Mouse (Mus musculus) MEL (cell line): Measurements from ENCODE around the gene Cybc1. TPM values are rescaled to one million over a fixed set of nuclear protein-coding genes. Genes with fewer than 3 reads are reported as not detected.
A peak's percentile ranks its signal among the peaks of the same experiment; 100 is the strongest.

ENCODE experiments used
- DNase-seq: peaks from one replicate; pipeline ENCODE4 v3.0.0; 2011; ENCODE audit warnings: low read depth, low spot score
- H3K27ac ChIP-seq: 2 replicates; pipeline ENCODE4 v1.5.1; 2012; ENCODE audit warnings: low read depth, mild to moderate bottlenecking, control low read depth, low read length, moderate library complexity; ENCODE audit not compliant: control insufficient read depth
- H3K27me3 ChIP-seq, 2 experiments: fragments of 150-350 bp in 1 of 2; sonication (generic) in 1 of 2; 2 replicates each; pipeline ENCODE4 v1.6.1; 2012; ENCODE audit warnings: low read length in 2 of 2, mild to moderate bottlenecking in 2 of 2, improper control_type of control experiment in 1 of 2, moderate library complexity in 1 of 2; ENCODE audit not compliant: insufficient read depth in 2 of 2, control insufficient read depth in 1 of 2
- H3K36me3 ChIP-seq, 2 experiments: 2 replicates each; pipeline ENCODE4 v1.6.1; 2012 to 2014; ENCODE audit warnings: low read length in 2 of 2, improper control_type of control experiment in 1 of 2, inconsistent platforms in 1 of 2, mild to moderate bottlenecking in 1 of 2; ENCODE audit not compliant: insufficient read depth in 2 of 2, control insufficient read depth in 1 of 2
- H3K4me1 ChIP-seq, 2 experiments: fragments of 150-350 bp in 1 of 2; sonication (generic) in 1 of 2; 2 replicates each; pipeline ENCODE4 v1.6.1; 2012; ENCODE audit warnings: low read length in 2 of 2, improper control_type of control experiment in 1 of 2, mild to moderate bottlenecking in 1 of 2; ENCODE audit not compliant: insufficient read depth in 2 of 2, control insufficient read depth in 1 of 2
- H3K4me3 ChIP-seq, 2 experiments: fragments of 150-350 bp in 1 of 2; sonication (generic) in 1 of 2; 2 replicates each; pipeline ENCODE4 v1.5.1; 2012; ENCODE audit warnings: low read depth in 2 of 2, low read length in 2 of 2, mild to moderate bottlenecking in 2 of 2, moderate library complexity in 2 of 2, control low read depth in 1 of 2, improper control_type of control experiment in 1 of 2; ENCODE audit not compliant: control insufficient read depth in 1 of 2, insufficient read depth in 1 of 2
- H3K79me2 ChIP-seq: 2 replicates; pipeline ENCODE4 v1.6.1; 2012; ENCODE audit warnings: mild to moderate bottlenecking, low read length, moderate library complexity; ENCODE audit not compliant: control insufficient read depth, poor library complexity, insufficient read depth
- H3K9ac ChIP-seq: 2 replicates; pipeline ENCODE4 v1.6.1; 2012; ENCODE audit warnings: low read depth, mild to moderate bottlenecking, control low read depth, low read length, moderate library complexity; ENCODE audit not compliant: control insufficient read depth, poor library complexity, severe bottlenecking
- H3K9me3 ChIP-seq: fragments of 150-350 bp; sonication (generic); replicated peaks from 2 replicates; pipeline ENCODE4 v1.6.1; 2012; ENCODE audit warnings: mild to moderate bottlenecking, low read length, improper control_type of control experiment, moderate library complexity; ENCODE audit not compliant: insufficient read depth
- BHLHE40 ChIP-seq: IDR thresholded peaks from 2 replicates; pipeline ENCODE4 v1.6.1; 2012; ENCODE audit warnings: low read depth, mild to moderate bottlenecking, inconsistent platforms, low read length, improper control_type of control experiment, borderline replicate concordance
- CHD1 ChIP-seq: IDR thresholded peaks from 2 replicates; pipeline ENCODE4 v1.6.1; 2012; ENCODE audit warnings: low read depth, mild to moderate bottlenecking, inconsistent platforms, low read length, improper control_type of control experiment
- ELF1 ChIP-seq: IDR thresholded peaks from 2 replicates; pipeline ENCODE4 v1.6.1; 2014; ENCODE audit warnings: low read depth, mild to moderate bottlenecking, inconsistent platforms, low read length, improper control_type of control experiment, moderate library complexity
- ETS1 ChIP-seq: IDR thresholded peaks from 2 replicates; pipeline ENCODE4 v1.6.1; 2012; ENCODE audit warnings: low read depth, mild to moderate bottlenecking, inconsistent platforms, low read length, improper control_type of control experiment, moderate library complexity
- GABPA ChIP-seq: IDR thresholded peaks from 2 replicates; pipeline ENCODE4 v1.6.1; 2012; ENCODE audit warnings: low read depth, mild to moderate bottlenecking, inconsistent platforms, low read length, improper control_type of control experiment, moderate library complexity
- MAX ChIP-seq: IDR thresholded peaks from 2 replicates; pipeline ENCODE4 v1.6.1; 2011; ENCODE audit warnings: low read length, improper control_type of control experiment
- MAZ ChIP-seq: IDR thresholded peaks from 2 replicates; pipeline ENCODE4 v1.6.1; 2012; ENCODE audit warnings: low read depth, mild to moderate bottlenecking, inconsistent platforms, low read length, improper control_type of control experiment
- MEF2A ChIP-seq: IDR thresholded peaks from 2 replicates; pipeline ENCODE4 v1.6.1; 2014; ENCODE audit warnings: low read depth, mild to moderate bottlenecking, inconsistent platforms, low read length, improper control_type of control experiment; ENCODE audit not compliant: poor library complexity, insufficient replicate concordance, severe bottlenecking; ENCODE audit errors: extremely low read depth
- MXI1 ChIP-seq: IDR thresholded peaks from 2 replicates; pipeline ENCODE4 v1.6.1; 2011; ENCODE audit warnings: mild to moderate bottlenecking, low read depth, low read length, improper control_type of control experiment
- MYC ChIP-seq: IDR thresholded peaks from 2 replicates; pipeline ENCODE4 v1.6.1; 2011; ENCODE audit warnings: low read depth, mild to moderate bottlenecking, low read length, improper control_type of control experiment, moderate library complexity
- NELFE ChIP-seq: IDR thresholded peaks from 2 replicates; pipeline ENCODE4 v1.6.1; 2011; ENCODE audit warnings: low read depth, low read length, improper control_type of control experiment
- UBTF ChIP-seq: IDR thresholded peaks from 2 replicates; pipeline ENCODE4 v1.6.1; 2012; ENCODE audit warnings: low read depth, mild to moderate bottlenecking, inconsistent platforms, low read length, improper control_type of control experiment, moderate library complexity, borderline replicate concordance; ENCODE audit not compliant: insufficient read depth
- USF1 ChIP-seq: IDR thresholded peaks from 2 replicates; pipeline ENCODE4 v1.6.1; 2014; ENCODE audit warnings: low read depth, mild to moderate bottlenecking, inconsistent platforms, low read length, improper control_type of control experiment, moderate library complexity
- USF2 ChIP-seq, 2 experiments: IDR thresholded peaks; 2 replicates each; pipeline ENCODE4 v1.6.1; 2011 to 2012; ENCODE audit warnings: improper control_type of control experiment in 2 of 2, low read length in 2 of 2, borderline replicate concordance in 1 of 2, inconsistent platforms in 1 of 2, low read depth in 1 of 2, mild to moderate bottlenecking in 1 of 2; ENCODE audit not compliant: insufficient read depth in 1 of 2
- ZKSCAN1 ChIP-seq: IDR thresholded peaks from 2 replicates; pipeline ENCODE4 v1.6.1; 2012; ENCODE audit warnings: low read depth, mild to moderate bottlenecking, inconsistent platforms, low read length, improper control_type of control experiment, moderate library complexity
- ZMIZ1 ChIP-seq: IDR thresholded peaks from 2 replicates; pipeline ENCODE4 v1.6.1; 2012; ENCODE audit warnings: low read depth, mild to moderate bottlenecking, inconsistent platforms, low read length, improper control_type of control experiment, moderate library complexity
- polyA plus RNA-seq, 2 experiments: library from polyadenylated mRNA; stranded (reverse) in 1 of 2; unstranded in 1 of 2; fragments of >175 nt in 1 of 2; fragments of >200 nt in 1 of 2; gene quantifications; 2 replicates each; pipeline versions ENCODE4 v1.2.1 to v1.2.4; 2012; ENCODE audit warnings: low replicate concordance in 2 of 2, low read depth in 1 of 2; ENCODE audit not compliant: insufficient read length in 2 of 2, insufficient read depth in 1 of 2, missing spikeins in 1 of 2
- total RNA-seq: library from RNA; depleted of rRNA; stranded (reverse); fragments of 300-350 nt; gene quantifications from 2 replicates; pipeline ENCODE4 v1.2.3, GENCODE M21; 2012

Gene Cybc1
- total and polyA plus RNA-seq, 3 experiments, result 43.6 to 46.1 TPM; not detected in 1

GRCm38 (mm10) chr11:121204161-121205006, 24.7 kb downstream of the Cybc1 start, which contains the start of the genes Hexdc and Ogfod3 (continued):
- TF ChIP-seq GABPA, result no peak
- TF ChIP-seq CHD1, result no peak
- peak; percentile 99 for TF ChIP-seq MAZ
- TF ChIP-seq MYC, result no peak; the same call in 1 of the 2 replicates
- TF ChIP-seq MEF2A, result no peak
- TF ChIP-seq, all 39 proteins: peak for 13

GRCm38 (mm10) chr11:121203859-121204160, 25.3 kb downstream of the Cybc1 start:
- TF ChIP-seq MAZ (no peak), MXI1 (no peak; the same call in 1 of the 2 replicates), ZKSCAN1 (no peak), USF1 (peak; percentile 82), BHLHE40 (peak; percentile 51; the same call in 1 of the 2 replicates), MYC (peak; percentile 87; the same call in 1 of the 2 replicates), UBTF (no peak), USF2 (IDR thresholded peaks at IDR 0.05; ENCODE audit: borderline replicate concordance in 1 of 2, insufficient read depth in 1 of 2, low read depth in 1 of 2, low read length in 2 of 2) (peak in 1 of 2 experiments; percentile 45; a peak in 1 of 4 replicates), NELFE (no peak), MAX (peak; percentile 91), ETS1 (no peak), ZMIZ1 (no peak), ELF1 (no peak)
- H3K27ac ChIP-seq, result no peak overlapping the region

More at GRCm38 (mm10) chr11:121203859-121204160, 25.3 kb downstream of the Cybc1 start:
- Histone ChIP-seq H3K36me3 (peaks cover 0 to 2% of the 10 kb centered on the region in 2 experiments; a peak in 1 of 4 replicates), H3K9me3 (no peaks in the 10 kb centered on the region), H3K79me2 (no peaks in the 10 kb centered on the region; the same call in 1 of the 2 replicates), H3K4me1 (peaks cover 0 to 4% of the 10 kb centered on the region in 2 experiments; a peak in 1 of 4 replicates), H3K9ac (no peak overlapping the region), H3K4me3 (peak overlapping the region; percentile 44 to 81), H3K27me3 (no peaks in the 10 kb centered on the region)
- DNase-seq, result no peak
